Mouse (Mus musculus) forebrain, postnatal 0 days (tissue): ENCODE measurements around the gene Pja2. TPM values are rescaled to one million over a fixed set of nuclear protein-coding genes. Genes with fewer than 3 reads are reported as not detected.
"Not testable (repeated sequence)": the region's sequence is repeated elsewhere in the genome, so short reads cannot be mapped to it uniquely, and the experiment has no call there.

Experiments used
- ATAC-seq: fragments of 200-750 bp; cut with Nextera tagmentation; 2 replicates; pipeline ENCODE4 v1.8.0; 2017; ENCODE audit warnings: mild to moderate bottlenecking, moderate library complexity
- DNase-seq: peaks from one replicate; pipeline ENCODE4 v3.0.0-alpha.2; 2015
- H3K27ac ChIP-seq: fragments of 300-500 bp; sonication (generic); 2 replicates; pipeline ENCODE4 v1.5.1; 2014; ENCODE audit warnings: low read depth, mild to moderate bottlenecking, antibody characterized with exemption, low read length, moderate library complexity, mixed read lengths
- H3K27me3 ChIP-seq: fragments of 300-500 bp; sonication (generic); 2 replicates; pipeline ENCODE4 v1.6.1; 2014; ENCODE audit warnings: mild to moderate bottlenecking, low read length, mixed read lengths; ENCODE audit not compliant: insufficient read depth
- H3K36me3 ChIP-seq: fragments of 300-500 bp; sonication (generic); 2 replicates; pipeline ENCODE4 v1.6.1; 2014; ENCODE audit warnings: mild to moderate bottlenecking, moderate library complexity; ENCODE audit not compliant: insufficient read depth
- H3K4me1 ChIP-seq: fragments of 300-500 bp; sonication (generic); 2 replicates; pipeline ENCODE4 v1.6.1; 2014; ENCODE audit warnings: antibody characterized with exemption; ENCODE audit not compliant: insufficient read depth
- H3K4me2 ChIP-seq: fragments of 300-500 bp; sonication (generic); 2 replicates; pipeline ENCODE4 v1.6.1; 2014; ENCODE audit warnings: low read depth, mild to moderate bottlenecking, moderate library complexity
- H3K4me3 ChIP-seq: fragments of 300-500 bp; sonication (generic); 2 replicates; pipeline ENCODE4 v1.5.1; 2014; ENCODE audit warnings: low read depth, low read length, mixed read lengths
- H3K9ac ChIP-seq: fragments of 300-500 bp; sonication (generic); 2 replicates; pipeline ENCODE4 v1.6.1; 2014; ENCODE audit warnings: mild to moderate bottlenecking
- H3K9me3 ChIP-seq: fragments of 300-500 bp; sonication (generic); 2 replicates; pipeline ENCODE4 v1.6.1; 2016; ENCODE audit warnings: low read length
- CTCF ChIP-seq: sonication (generic); IDR thresholded peaks from 2 replicates; pipeline ENCODE4 v1.5.1; 2016; ENCODE audit warnings: antibody characterized with exemption, control low read depth, low read depth
- WGBS: fragments of 180-500 bp; shearing (Covaris S2); extraction: QIAGEN DNeasy Blood & Tissue Kit; methylation state at CpG from one replicate; pipeline ENCODE4 v1.1.7; 2014; 5-methylcytosine and 5-hydroxymethylcytosine counted together
- microRNA-seq, 2 experiments: library from miRNA; unstranded; fragments of <30 nt; microRNA quantifications; one replicate each; pipeline ENCODE4; 2016
- polyA plus RNA-seq: library from polyadenylated mRNA; unstranded; fragments of >200 nt; fragmentation: Nextera tagmentation; extraction: Ambion mirVana; gene quantifications from 2 replicates; pipeline ENCODE4 v1.2.1, GENCODE M21; 2015
- total RNA-seq: library from RNA; depleted of rRNA; stranded (reverse); fragments of >200 nt; gene quantifications from 2 replicates; pipeline ENCODE4 v1.2.3, GENCODE M21; 2014

The Pja2 gene
- total and polyA plus RNA-seq, 2 experiments from 2014 or later = 195 to 205 TPM

- no peak for TF ChIP-seq CTCF
- no peak for DNase-seq
- Histone ChIP-seq H3K4me2 (no peak overlapping the region), H3K9me3 (no peaks in the 10 kb centered on the region), H3K4me1 (no peaks in the 10 kb centered on the region), H3K4me3 (no peak overlapping the region), H3K27ac (no peak overlapping the region), H3K9ac (no peak overlapping the region), H3K36me3 (no peaks in the 10 kb centered on the region), H3K27me3 (no peaks in the 10 kb centered on the region)
- peak; percentile 43; the same call in 1 of the 2 replicates for ATAC-seq
- WGBS = 37% methylated on average over 3 of the region's 3 CpGs
Measured at GRCm38 (mm10) chr17:64248246-64248645, 83.5 kb downstream of the Pja2 start.

- Histone ChIP-seq H3K9ac (no peak overlapping the region), H3K27me3 (no peaks in the 10 kb centered on the region), H3K9me3 (no peaks in the 10 kb centered on the region), H3K4me1 (no peaks in the 10 kb centered on the region), H3K4me2 (no peak overlapping the region), H3K36me3 (no peaks in the 10 kb centered on the region), H3K27ac (no peak overlapping the region), H3K4me3 (no peak overlapping the region)
- WGBS = 85% methylated on average over 12 of the region's 12 CpGs
- TF ChIP-seq CTCF = no peak
- DNase-seq (no peak), ATAC-seq (no peak)
Measured at GRCm38 (mm10) chr17:64242898-64243297, 88.8 kb downstream of the Pja2 start.

DNA sequence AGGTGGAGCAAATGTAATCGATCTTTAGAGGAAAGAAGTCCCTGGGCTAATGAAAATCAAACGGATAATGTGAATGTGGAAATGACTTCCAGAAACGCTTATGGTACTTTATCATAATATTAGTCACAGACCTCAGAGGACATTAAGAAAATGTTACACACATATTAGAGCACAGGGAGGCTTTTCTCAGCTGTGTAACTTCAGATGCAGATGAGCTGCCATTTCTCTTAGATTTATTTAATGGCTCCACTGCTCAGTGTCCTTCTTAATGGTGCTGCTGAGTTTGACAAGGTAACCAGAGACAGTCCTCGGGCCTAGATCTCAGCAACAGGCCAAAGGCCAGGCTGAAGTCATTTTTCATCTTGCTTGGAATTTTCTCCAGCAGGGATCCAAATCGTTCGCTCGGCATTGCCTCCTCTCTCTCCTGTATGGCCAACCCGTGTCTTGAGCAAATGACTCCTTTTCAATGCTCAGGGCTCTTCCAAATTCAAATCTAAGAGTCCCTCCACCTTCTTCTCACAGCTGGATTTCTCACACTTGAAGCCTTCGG, 89.3 kb downstream of the Pja2 start:
- 76% methylated on average over 9 of the region's 9 CpGs for whole genome bisulfite sequencing

GRCm38 (mm10) chr17:64241544-64242292, 90.0 kb downstream of the Pja2 start:
- no peaks in the 10 kb centered on the region for H3K27me3 ChIP-seq
- H3K4me1 ChIP-seq = no peaks in the 10 kb centered on the region
- no peak overlapping the region for H3K9ac ChIP-seq
- no peak overlapping the region for H3K4me3 ChIP-seq
- TF ChIP-seq CTCF = no peak
- no peak overlapping the region for H3K4me2 ChIP-seq
- peak; percentile 91 for ATAC-seq
- no peaks in the 10 kb centered on the region for H3K36me3 ChIP-seq
- no peaks in the 10 kb centered on the region for H3K9me3 ChIP-seq
- 59% methylated on average over 11 of the region's 11 CpGs for WGBS
- peak; percentile 61 for DNase-seq
- H3K27ac ChIP-seq = no peak overlapping the region

More for the DNA sequence above, 89.3 kb downstream of the Pja2 start:
- Histone ChIP-seq H3K9ac (no peak overlapping the region), H3K27me3 (no peaks in the 10 kb centered on the region), H3K9me3 (no peaks in the 10 kb centered on the region), H3K27ac (no peak overlapping the region), H3K4me2 (no peak overlapping the region), H3K4me1 (no peaks in the 10 kb centered on the region), H3K36me3 (no peaks in the 10 kb centered on the region), H3K4me3 (no peak overlapping the region)
- no peak for ATAC-seq
- no peak for DNase-seq
- TF ChIP-seq CTCF = no peak

DNA sequence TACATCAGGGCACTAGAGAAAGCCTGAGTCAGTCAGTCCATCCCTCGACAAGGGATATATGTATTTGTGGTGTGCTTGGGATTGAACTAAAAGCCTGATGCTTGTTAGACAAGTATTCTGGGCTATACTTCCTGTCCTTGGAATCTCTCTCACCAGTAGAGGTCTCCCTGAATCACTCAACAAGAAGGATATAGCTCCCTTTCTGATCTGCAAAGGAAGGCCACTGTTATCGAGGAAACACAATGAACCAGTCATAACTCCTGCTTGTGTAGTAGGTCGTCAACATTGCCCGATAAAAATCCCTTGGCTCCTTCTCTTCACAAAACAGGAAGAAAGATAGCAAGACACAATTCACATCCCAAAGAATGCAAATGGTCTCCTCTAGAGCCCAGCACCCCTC, 99.6 kb downstream of the Pja2 start:
- no peak overlapping the region for H3K27ac ChIP-seq
- ATAC-seq = no peak
- H3K4me3 ChIP-seq = no peak overlapping the region
- H3K4me2 ChIP-seq = no peak overlapping the region
- no peaks in the 10 kb centered on the region for H3K27me3 ChIP-seq
- H3K9me3 ChIP-seq = no peaks in the 10 kb centered on the region
- DNase-seq = no peak
- no peaks in the 10 kb centered on the region for H3K4me1 ChIP-seq
- WGBS = 80% methylated on average over 4 of the region's 4 CpGs
- 0 out of 2 replicates have a peak, but pooled peaks have one; percentile 11 for TF ChIP-seq CTCF
- H3K9ac ChIP-seq = no peak overlapping the region
- H3K36me3 ChIP-seq = no peaks in the 10 kb centered on the region

- 96% methylated on average over 4 of the region's 4 CpGs for WGBS
- H3K9ac ChIP-seq, H3K36me3 ChIP-seq, H3K4me3 ChIP-seq, H3K4me1 ChIP-seq, ATAC-seq, DNase-seq, H3K4me2 ChIP-seq, H3K27me3 ChIP-seq, H3K27ac ChIP-seq, H3K9me3 ChIP-seq: not testable (repeated sequence)
Measured at GRCm38 (mm10) chr17:64231637-64232036, 100.1 kb downstream of the Pja2 start.

GRCm38 (mm10) chr17:64231172-64231571, 100.5 kb downstream of the Pja2 start:
- Histone ChIP-seq H3K27ac (no peak overlapping the region), H3K4me3 (no peak overlapping the region), H3K36me3 (no peaks in the 10 kb centered on the region), H3K4me2 (no peak overlapping the region), H3K9me3 (no peaks in the 10 kb centered on the region), H3K9ac (no peak overlapping the region), H3K27me3 (no peaks in the 10 kb centered on the region), H3K4me1 (no peaks in the 10 kb centered on the region)
- ATAC-seq (no peak), DNase-seq (no peak)
- TF ChIP-seq CTCF = peak; percentile 23; the same call in 1 of the 2 replicates
- 82% methylated on average over 8 of the region's 8 CpGs for WGBS

Small RNA genes within 50 kb of the gene (microRNA-seq; reads per million reads assigned to microRNA genes)
- gene Gm24194 = 0 reads per million in 2 experiments
